Mouse (Mus musculus) thymus, adult 18-20 months (tissue): ENCODE measurements at regions not wholly inside any gene's neighbourhood (a gene's known extent, or its start where the extent isn't known, plus 50 kb on each side); places are given as distances from the start of the nearest gene placed in this dataset.

ENCODE experiments used
- DNase-seq, 2 experiments: peaks; one replicate each; pipeline ENCODE4 v3.0.0; 2022; ENCODE audit warnings: mixed read lengths in 2 of 2

GRCm38 (mm10) chr10:117526834-117527188 lies 102.5 kb upstream of the Cpm start:
- DNase-seq, result no peak

GRCm38 (mm10) chr10:117526008-117526833 lies 103.1 kb upstream of the Cpm start:
- DNase-seq, result no peak

GRCm38 (mm10) chr10:117525608-117526007 lies 103.7 kb upstream of the Cpm start:
- no peak for DNase-seq

GRCm38 (mm10) chr10:117524926-117525565 lies 104.3 kb upstream of the Cpm start:
- no peak for DNase-seq

GRCm38 (mm10) chr10:117524101-117524500 lies 105.2 kb upstream of the Cpm start:
- no peak for DNase-seq

GRCm38 (mm10) chr10:117522906-117523829 lies 106.1 kb upstream of the Cpm start:
- no peak for DNase-seq

GRCm38 (mm10) chr10:117522373-117522772 lies 106.9 kb upstream of the Cpm start:
- no peak for DNase-seq

- no peak for DNase-seq
Measured at GRCm38 (mm10) chr10:117521315-117522270, 107.7 kb upstream of the Cpm start.

GRCm38 (mm10) chr10:117520536-117521314 lies 108.6 kb upstream of the Cpm start:
- DNase-seq, result no peak

- DNase-seq, result no peak
Measured at GRCm38 (mm10) chr10:117519670-117520535, 109.4 kb upstream of the Cpm start.

GRCm38 (mm10) chr10:117518793-117519669 lies 110.3 kb upstream of the Cpm start:
- no peak for DNase-seq

GRCm38 (mm10) chr10:117517800-117518770 lies 111.2 kb upstream of the Cpm start:
- DNase-seq, result no peak

- DNase-seq, result no peak
Measured at GRCm38 (mm10) chr10:117517071-117517714, 112.1 kb upstream of the Cpm start.

- no peak for DNase-seq
Measured at GRCm38 (mm10) chr10:117516510-117516909, 112.8 kb upstream of the Cpm start.

GRCm38 (mm10) chr10:117515777-117516501 lies 113.4 kb upstream of the Cpm start:
- no peak for DNase-seq

- DNase-seq, result no peak
Measured at GRCm38 (mm10) chr10:117515039-117515438, 114.3 kb upstream of the Cpm start.
